Mouse (Mus musculus) ovary, postnatal 36 days (tissue): Measurements from ENCODE around the gene Zfp846.

Source experiments
- DNase-seq: peaks from one replicate; pipeline ENCODE4 v3.0.0; 2022; ENCODE audit warnings: low spot score, mixed read lengths

Gene Zfp846

DNA sequence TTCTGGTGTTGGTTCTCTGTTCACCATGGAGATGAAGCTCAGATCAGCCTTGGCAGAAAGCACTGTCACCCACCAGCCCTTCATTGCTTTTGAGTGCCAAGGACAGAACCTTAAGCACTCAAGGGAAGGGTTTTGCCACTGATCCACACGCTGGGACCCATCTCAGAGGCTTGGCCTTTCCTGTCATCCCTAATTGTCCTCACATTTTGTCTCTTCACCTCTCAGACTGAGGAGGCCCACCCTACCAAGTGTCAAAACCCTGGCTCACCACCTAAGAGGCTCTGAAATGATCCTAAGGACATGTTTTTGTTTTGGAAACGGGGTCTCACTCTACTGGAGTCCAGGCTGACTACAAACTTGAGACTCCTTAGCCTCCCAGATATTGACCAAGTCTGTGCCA is 55.7 kb downstream of the Zfp846 start:
- no peak for DNase-seq

DNA sequence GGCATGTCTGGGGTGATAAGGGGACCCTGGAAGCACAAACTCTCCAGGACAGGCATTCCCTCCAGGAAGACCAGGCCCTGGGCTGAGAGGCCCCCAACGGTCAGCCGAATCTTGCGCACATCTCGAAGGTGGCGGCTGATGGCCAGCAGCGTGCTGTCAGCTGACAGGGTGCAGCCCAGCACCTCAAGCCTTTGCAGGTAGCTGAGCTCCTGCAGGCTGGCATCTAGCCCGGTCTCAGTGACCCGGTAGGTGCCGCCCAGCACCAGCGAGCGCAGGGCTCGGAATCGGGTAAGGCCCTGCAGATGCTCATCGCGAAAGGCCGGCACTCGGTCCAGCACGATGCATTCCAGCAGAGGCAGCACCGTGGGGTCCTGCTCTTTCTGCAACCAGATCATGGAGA is 57.5 kb downstream of the Zfp846 start:
- DNase-seq: no peak

DNA sequence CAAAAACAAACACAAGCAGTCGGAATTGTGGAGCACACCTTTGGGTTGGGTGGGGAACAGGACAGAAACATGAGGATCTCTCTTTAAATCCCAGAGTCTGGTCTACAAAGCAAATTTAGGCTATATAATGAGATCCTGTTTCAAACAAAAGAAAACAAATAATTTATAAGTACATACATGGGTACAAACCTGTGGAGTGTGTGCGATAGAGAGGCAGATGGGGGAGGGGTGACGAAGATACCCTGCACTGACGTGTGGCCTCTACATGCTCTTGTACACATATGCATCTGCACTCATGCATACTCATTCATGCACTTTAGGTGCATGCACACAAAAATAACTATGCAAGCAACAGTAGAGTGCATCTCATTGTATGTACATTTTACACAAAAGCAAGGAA is 58.4 kb downstream of the Zfp846 start:
- no peak for DNase-seq

DNA sequence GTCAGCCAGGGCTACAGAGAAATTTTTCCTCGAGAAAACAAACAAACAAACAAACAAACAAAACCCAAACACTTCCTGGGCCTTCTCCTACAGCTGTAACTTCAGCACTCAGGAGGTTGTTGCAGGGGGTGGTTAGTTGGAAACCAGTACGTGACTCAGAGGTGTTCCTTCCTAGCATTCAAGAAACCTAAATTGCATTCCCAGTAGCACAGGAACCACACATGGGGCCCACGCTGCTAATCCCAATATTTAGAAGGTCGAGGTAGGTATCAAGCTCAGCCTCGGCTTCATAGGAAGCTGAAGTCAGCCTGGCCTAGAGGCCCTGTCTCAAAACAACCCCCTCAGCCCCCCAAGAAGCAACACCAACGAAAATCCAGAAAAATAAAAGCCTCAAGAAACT is 60.4 kb downstream of the Zfp846 start:
- no peak for DNase-seq

DNA sequence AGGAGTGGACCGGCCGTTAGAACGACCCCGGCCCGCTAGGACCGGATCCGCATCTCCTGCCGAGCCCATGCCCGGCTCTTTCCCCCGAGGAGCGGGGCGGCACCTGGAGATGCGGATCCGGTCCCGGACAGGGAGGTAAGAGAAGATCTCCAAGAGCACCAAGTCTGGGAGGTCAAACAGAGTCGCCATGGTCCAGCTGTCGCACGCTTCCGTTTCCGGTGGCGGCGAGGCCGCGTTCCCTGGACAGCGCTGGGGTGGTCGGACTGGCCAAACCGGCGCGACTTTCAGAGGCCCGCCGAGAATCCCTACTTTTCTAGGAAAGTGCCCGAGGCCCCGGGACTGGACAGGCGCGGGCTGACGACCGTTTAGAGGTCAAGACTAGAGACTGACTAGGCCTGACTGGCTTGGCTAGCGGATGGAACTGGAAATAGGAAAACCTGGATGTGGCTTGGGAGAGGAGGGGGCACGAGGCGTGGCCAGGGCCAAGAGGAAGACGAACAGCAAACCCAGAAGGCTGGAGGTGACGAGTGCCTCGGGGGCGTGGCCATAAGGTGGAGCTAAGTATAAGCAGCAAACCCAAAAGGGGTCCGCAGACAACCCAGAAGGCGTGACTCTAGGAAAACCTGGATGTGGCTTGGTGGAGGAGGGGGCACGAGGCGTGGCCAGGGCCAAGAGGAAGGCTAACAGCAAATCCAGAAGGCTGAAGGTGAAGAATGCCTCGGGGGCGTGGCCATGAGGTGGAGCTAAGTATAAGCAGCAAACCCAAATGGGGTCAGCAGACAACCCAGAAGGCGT is 61.2 kb downstream of the Zfp846 start, which contains the start of gene Ubl5:
TSS of gene Ubl5 (plus strand) at position 778 of the 795 bp plus-strand sequence.
- peak; percentile 82 for DNase-seq

DNA sequence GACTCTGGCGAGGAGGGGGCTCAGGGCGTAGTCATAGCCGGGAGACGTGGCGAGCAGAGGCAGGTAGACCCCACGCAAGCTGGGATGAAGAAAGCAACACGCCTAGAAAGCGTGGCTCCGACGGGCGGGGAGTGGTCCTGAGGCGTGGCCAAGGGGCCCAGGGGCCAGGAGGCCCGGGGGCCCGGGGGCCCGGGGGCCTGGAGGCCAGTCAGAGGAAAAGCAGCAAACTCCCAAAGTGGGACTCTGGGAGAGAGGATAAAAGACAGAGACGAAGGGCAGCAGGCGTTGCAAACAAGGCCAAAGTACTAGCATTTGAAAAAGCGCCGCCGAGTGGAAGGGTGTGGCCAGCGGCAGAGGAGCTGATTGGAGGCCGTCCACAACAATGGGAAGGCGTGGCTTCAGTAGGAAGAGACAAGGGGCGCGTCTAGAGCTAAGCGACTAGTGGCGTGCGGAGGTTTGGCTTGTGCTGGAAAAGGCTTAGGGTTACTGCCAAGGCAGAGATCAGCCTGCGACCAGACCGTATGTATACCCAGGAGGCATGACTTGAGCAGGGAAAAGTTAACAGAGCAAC is 61.9 kb downstream of the Zfp846 start:
- DNase-seq: peak; percentile 80

DNA sequence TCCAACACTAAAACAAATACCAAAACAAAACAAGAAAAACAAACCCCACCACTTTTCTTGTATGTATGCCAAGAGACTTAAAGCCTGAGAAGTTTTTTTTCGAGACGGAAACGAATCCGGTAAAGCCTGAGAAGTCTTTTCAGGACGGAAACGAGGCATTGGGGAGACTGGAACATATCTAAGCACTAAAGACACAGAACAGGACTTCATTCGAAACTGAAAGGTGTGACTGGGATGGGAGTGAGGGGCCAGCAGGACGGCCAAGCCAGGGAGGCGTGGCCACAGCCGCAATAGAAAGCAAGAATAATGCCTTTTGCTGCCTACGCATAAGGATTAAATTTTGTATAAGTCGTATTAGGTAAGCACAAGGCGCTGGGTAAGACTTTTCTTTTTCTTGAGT is 62.7 kb downstream of the Zfp846 start:
- DNase-seq: no peak

DNA sequence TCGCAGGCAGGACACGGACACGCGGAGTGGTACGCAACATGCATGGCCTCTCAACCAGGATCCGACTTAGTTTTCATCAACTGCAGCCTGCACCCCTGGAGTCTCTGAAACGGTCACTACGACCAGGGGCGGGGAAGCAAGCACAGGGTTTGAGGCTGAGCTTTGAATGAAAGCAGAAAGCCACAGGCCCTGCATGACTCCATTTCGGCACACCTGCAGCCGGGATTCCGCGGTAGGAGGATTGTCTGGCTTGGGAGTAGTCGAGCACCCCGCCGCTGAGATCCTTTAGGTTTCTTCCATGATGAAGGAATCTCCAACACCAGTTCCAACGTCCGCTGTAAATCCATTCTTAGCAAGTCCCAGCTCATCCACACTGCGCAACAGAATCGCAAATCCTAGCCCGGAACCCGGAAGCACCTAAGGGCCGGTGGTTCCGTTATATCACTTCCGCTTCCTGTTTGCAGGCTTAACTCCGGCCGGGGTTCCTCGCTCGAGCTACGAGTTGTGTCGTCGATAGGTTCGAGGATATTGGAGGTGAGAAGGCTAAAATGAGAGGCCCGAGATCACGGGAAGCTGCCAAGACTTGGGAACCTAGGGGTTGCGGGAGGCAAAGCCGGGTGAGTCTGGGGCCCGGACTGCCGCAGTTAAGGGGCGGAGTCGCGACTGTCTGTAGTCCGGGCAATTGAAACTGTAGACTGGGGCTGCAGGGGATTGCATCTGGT is 63.4 kb downstream of the Zfp846 start, which contains the start of gene Fbxl12:
TSS of gene Fbxl12 (minus strand) at position 408 of the 722 bp plus-strand sequence.
- peak; percentile 69 for DNase-seq

DNA sequence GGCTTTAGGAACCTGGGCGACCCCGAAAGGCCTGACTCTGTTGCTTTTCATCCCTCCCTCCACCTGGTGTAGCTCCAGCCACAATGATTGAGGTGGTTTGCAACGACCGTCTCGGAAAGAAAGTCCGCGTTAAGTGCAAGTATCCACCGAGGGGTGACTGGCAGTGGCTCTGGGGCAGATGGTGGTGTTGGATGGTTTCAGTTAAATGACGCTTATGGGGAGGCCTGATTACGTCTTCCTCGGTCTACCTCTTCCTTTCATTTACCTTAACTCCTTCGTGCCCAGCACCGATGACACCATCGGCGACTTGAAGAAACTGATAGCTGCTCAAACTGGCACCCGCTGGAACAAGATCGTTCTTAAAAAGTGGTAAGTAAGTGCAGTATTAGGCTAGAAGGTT is 64.0 kb downstream of the Zfp846 start:
- DNase-seq: no peak

DNA sequence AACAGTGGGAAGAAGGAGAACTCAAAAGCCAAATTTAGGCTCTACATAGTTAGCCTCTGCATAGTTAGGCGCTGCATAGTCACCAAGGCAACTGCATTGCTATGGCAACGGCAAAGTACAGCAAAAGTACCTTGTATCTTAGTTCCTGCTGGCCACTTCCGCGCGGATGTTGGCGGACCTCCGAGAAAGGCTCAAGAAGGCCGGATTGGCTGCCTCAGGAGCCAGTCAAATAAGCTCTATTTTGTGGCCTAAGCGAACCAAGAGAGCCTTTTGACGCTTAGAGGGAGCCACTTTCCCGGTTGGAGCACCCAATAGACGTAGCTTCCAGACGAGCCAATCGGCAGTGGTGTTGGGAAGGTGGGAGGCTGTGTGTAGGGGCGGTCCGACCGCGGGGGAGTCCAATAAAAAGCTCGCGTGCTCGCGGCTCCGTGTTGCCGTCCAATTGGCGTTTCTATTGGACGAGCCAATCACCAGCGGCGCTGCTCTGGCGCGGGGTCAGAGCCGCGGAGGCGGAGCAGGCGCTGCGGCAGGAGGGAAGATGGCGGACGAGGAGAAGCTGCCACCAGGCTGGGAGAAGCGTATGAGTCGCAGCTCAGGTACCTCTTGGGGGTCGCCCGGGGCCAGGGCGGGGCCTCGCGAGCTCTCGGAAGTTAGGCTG is 70.6 kb downstream of the Zfp846 start, which contains the start of gene Pin1:
TSS of gene Pin1 (plus strand) at position 494 of the 658 bp plus-strand sequence.
- DNase-seq: peak; percentile 97

DNA sequence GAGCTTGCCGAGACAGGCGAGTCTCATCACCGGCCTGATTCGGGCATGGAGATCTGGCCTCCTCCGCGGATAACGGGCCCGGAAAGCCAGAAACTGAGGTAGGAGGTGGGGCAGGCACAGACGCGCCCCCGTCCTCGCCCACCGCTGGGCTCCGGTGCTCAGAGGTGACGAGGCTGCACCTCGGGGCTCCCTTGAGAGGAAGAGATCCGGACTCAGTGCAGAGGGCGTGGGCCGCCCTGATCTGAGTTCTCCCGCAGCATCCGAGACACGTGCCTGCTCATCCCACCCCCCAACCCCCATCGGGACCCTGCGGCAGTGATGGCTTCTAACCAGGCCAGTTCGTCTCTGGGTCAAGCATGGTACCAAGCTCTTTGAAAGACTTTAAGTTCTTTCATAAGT is 71.2 kb downstream of the Zfp846 start:
- DNase-seq: no peak

DNA sequence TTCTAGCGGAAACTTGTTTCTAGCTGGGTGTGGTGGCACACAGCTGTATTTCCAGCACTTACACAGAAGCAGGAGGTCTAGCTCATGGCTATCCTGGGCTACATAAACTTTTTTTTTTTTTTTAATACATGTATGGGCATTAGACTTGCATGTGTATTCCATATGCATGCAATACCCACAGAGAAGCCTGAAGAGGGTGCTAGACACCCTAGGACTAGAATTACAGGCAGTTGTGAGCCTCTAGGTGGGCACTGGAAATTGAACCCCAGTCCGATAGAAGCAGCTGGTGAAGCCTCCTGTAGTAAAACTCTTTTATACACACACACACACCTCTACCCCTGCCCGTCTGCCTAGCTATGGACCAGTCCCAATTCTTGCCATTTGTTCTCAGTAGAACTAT is 72.8 kb downstream of the Zfp846 start:
- DNase-seq: no peak
